Mouse (Mus musculus) hindbrain, embryonic 13.5 days (tissue): ENCODE measurements around the gene Sac3d1. TPM values are rescaled to one million over a fixed set of nuclear protein-coding genes. Genes with fewer than 3 reads are reported as not detected.

Experiments
- ATAC-seq: fragments of 200-750 bp; cut with Nextera tagmentation; 2 replicates; pipeline ENCODE4 v1.8.0; 2017; ENCODE audit warnings: moderate TSS enrichment; ENCODE audit not compliant: low FRiP score
- H3K27ac ChIP-seq: fragments of 300-500 bp; sonication (generic); 2 replicates; pipeline ENCODE4 v1.5.1; 2015; ENCODE audit warnings: inconsistent platforms, mild to moderate bottlenecking, moderate library complexity
- H3K27me3 ChIP-seq: fragments of 300-500 bp; sonication (generic); 2 replicates; pipeline ENCODE4 v1.6.1; 2015; ENCODE audit warnings: mild to moderate bottlenecking, inconsistent platforms
- H3K36me3 ChIP-seq: fragments of 300-500 bp; sonication (generic); 2 replicates; pipeline ENCODE4 v1.6.1; 2015; ENCODE audit warnings: mild to moderate bottlenecking, inconsistent platforms
- H3K4me1 ChIP-seq: fragments of 300-500 bp; sonication (generic); replicated peaks from 2 replicates; pipeline ENCODE4 v1.6.1; 2015; ENCODE audit warnings: inconsistent platforms
- H3K4me2 ChIP-seq: fragments of 300-500 bp; sonication (generic); 2 replicates; pipeline ENCODE4 v1.6.1; 2015; ENCODE audit warnings: inconsistent platforms, mild to moderate bottlenecking, moderate library complexity
- H3K4me3 ChIP-seq: fragments of 300-500 bp; sonication (generic); 2 replicates; pipeline ENCODE4 v1.5.1; 2015; ENCODE audit warnings: mild to moderate bottlenecking, inconsistent platforms
- H3K9ac ChIP-seq: fragments of 300-500 bp; sonication (generic); 2 replicates; pipeline ENCODE4 v1.6.1; 2015; ENCODE audit warnings: mild to moderate bottlenecking, inconsistent platforms
- H3K9me3 ChIP-seq: fragments of 300-500 bp; sonication (generic); 2 replicates; pipeline ENCODE4 v1.6.1; 2016; ENCODE audit warnings: inconsistent platforms
- WGBS: fragments of 180-500 bp; shearing (Covaris S2); methylation state at CpG from one replicate; pipeline ENCODE4 v1.1.7; 2015; 5-methylcytosine and 5-hydroxymethylcytosine counted together
- polyA plus RNA-seq: library from polyadenylated mRNA; unstranded; fragments of >200 nt; fragmentation: Nextera tagmentation; extraction: Ambion mirVana; gene quantifications from 2 replicates; pipeline ENCODE4 v1.2.1, GENCODE M21; 2015

Sac3d1 gene
- 43.0 and 43.6 TPM in 2 replicates for polyA plus RNA-seq

GRCm38 (mm10) chr19:6117986-6118676 is at the start of gene Sac3d1:
TSS of gene Sac3d1 (minus strand) at chr19:6118650.
- Histone ChIP-seq H3K4me2 (peak within 1 kb of the TSS; percentile 93), H3K9me3 (no peaks in the 10 kb centered on the region), H3K9ac (peak within 1 kb of the TSS; percentile 89), H3K4me1 (peaks cover 30% of the 10 kb centered on the region), H3K27me3 (no peaks in the 10 kb centered on the region), H3K27ac (peak within 1 kb of the TSS; percentile 95), H3K36me3 (peaks cover 50% of the 10 kb centered on the region), H3K4me3 (peak within 1 kb of the TSS; percentile 89)
- peak; percentile 91 for ATAC-seq
- under 1% methylated on average over 77 of the region's 77 CpGs for WGBS

GRCm38 (mm10) chr19:6166750-6167149 is 48.3 kb upstream of the Sac3d1 start:
- Histone ChIP-seq H3K4me1 (no peaks in the 10 kb centered on the region), H3K4me3 (no peak overlapping the region), H3K27ac (no peak overlapping the region), H3K9me3 (no peaks in the 10 kb centered on the region), H3K27me3 (no peaks in the 10 kb centered on the region), H3K36me3 (no peaks in the 10 kb centered on the region), H3K9ac (no peak overlapping the region), H3K4me2 (no peak overlapping the region)
- no peak for ATAC-seq
- WGBS = 84% methylated on average over 4 of the region's 4 CpGs

- WGBS = 76% methylated on average over 10 of the region's 10 CpGs
These were observed 45.6 kb upstream of the Sac3d1 start for GRCm38 (mm10) chr19:6163872-6164547.

GRCm38 (mm10) chr19:6157220-6157619 is 38.8 kb upstream of the Sac3d1 start:
- no peaks in the 10 kb centered on the region for H3K27me3 ChIP-seq
- no peaks in the 10 kb centered on the region for H3K36me3 ChIP-seq
- no peak overlapping the region for H3K4me2 ChIP-seq
- H3K9me3 ChIP-seq = no peaks in the 10 kb centered on the region
- ATAC-seq = no peak
- 80% methylated on average over 6 of the region's 6 CpGs for WGBS
- H3K9ac ChIP-seq = no peak overlapping the region
- no peaks in the 10 kb centered on the region for H3K4me1 ChIP-seq
- H3K27ac ChIP-seq = no peak overlapping the region
- H3K4me3 ChIP-seq = no peak overlapping the region

More at GRCm38 (mm10) chr19:6163872-6164547, 45.6 kb upstream of the Sac3d1 start:
- Histone ChIP-seq H3K4me1 (no peaks in the 10 kb centered on the region), H3K9me3 (no peaks in the 10 kb centered on the region), H3K27me3 (no peaks in the 10 kb centered on the region), H3K9ac (no peak overlapping the region), H3K27ac (no peak overlapping the region), H3K36me3 (no peaks in the 10 kb centered on the region), H3K4me2 (no peak overlapping the region), H3K4me3 (no peak overlapping the region)
- no peak for ATAC-seq

GRCm38 (mm10) chr19:6156372-6156771 is 37.9 kb upstream of the Sac3d1 start:
- WGBS = 62% methylated on average over 8 of the region's 8 CpGs
- no peak overlapping the region for H3K4me3 ChIP-seq
- H3K9ac ChIP-seq = no peak overlapping the region
- H3K9me3 ChIP-seq = no peaks in the 10 kb centered on the region
- no peaks in the 10 kb centered on the region for H3K27me3 ChIP-seq
- no peak overlapping the region for H3K27ac ChIP-seq
- H3K4me2 ChIP-seq = no peak overlapping the region
- no peak for ATAC-seq
- H3K36me3 ChIP-seq = no peaks in the 10 kb centered on the region
- H3K4me1 ChIP-seq = no peaks in the 10 kb centered on the region

- no peak overlapping the region for H3K27ac ChIP-seq
- no peaks in the 10 kb centered on the region for H3K27me3 ChIP-seq
- H3K36me3 ChIP-seq = no peaks in the 10 kb centered on the region
- H3K9me3 ChIP-seq = no peaks in the 10 kb centered on the region
- H3K4me2 ChIP-seq = no peak overlapping the region
- WGBS = 89% methylated on average over 9 of the region's 9 CpGs
- no peak for ATAC-seq
- H3K4me1 ChIP-seq = no peaks in the 10 kb centered on the region
- no peak overlapping the region for H3K4me3 ChIP-seq
- H3K9ac ChIP-seq = no peak overlapping the region
These were observed 36.7 kb upstream of the Sac3d1 start for GRCm38 (mm10) chr19:6155174-6155573.

GRCm38 (mm10) chr19:6144842-6145241 is 26.4 kb upstream of the Sac3d1 start:
- H3K4me1 ChIP-seq = peaks cover 10% of the 10 kb centered on the region
- no peak overlapping the region for H3K27ac ChIP-seq
- ATAC-seq = no peak
- H3K9me3 ChIP-seq = no peaks in the 10 kb centered on the region
- no peaks in the 10 kb centered on the region for H3K36me3 ChIP-seq
- no peak overlapping the region for H3K4me3 ChIP-seq
- H3K9ac ChIP-seq = no peak overlapping the region
- 79% methylated on average over 5 of the region's 5 CpGs for WGBS
- H3K27me3 ChIP-seq = no peaks in the 10 kb centered on the region
- no peak overlapping the region for H3K4me2 ChIP-seq

GRCm38 (mm10) chr19:6141394-6141749 is 22.9 kb upstream of the Sac3d1 start, which contains the start of gene Arl2:
TSS of gene Arl2 (minus strand) at chr19:6141548.
- H3K9ac ChIP-seq = peak within 1 kb of the TSS; percentile 90
- peak within 1 kb of the TSS; percentile 99 for H3K27ac ChIP-seq
- H3K4me3 ChIP-seq = peak within 1 kb of the TSS; percentile 61
- no peaks in the 10 kb centered on the region for H3K9me3 ChIP-seq
- H3K4me1 ChIP-seq = peaks cover 24% of the 10 kb centered on the region
- under 1% methylated on average over 15 of the region's 15 CpGs for WGBS
- H3K36me3 ChIP-seq = peaks cover 20% of the 10 kb centered on the region
- H3K4me2 ChIP-seq = peak within 1 kb of the TSS; percentile 75
- H3K27me3 ChIP-seq = no peaks in the 10 kb centered on the region
- ATAC-seq = peak; percentile 81

GRCm38 (mm10) chr19:6140678-6141393 is 22.4 kb upstream of the Sac3d1 start, which contains the start of gene Batf2:
TSS of gene Batf2 (plus strand) at chr19:6140983.
- under 1% methylated on average over 65 of the region's 68 CpGs for WGBS
- H3K27me3 ChIP-seq = no peaks in the 10 kb centered on the region
- no peaks in the 10 kb centered on the region for H3K9me3 ChIP-seq
- peaks cover 24% of the 10 kb centered on the region for H3K4me1 ChIP-seq
- peak within 1 kb of the TSS; percentile 90 for H3K9ac ChIP-seq
- peak within 1 kb of the TSS; percentile 99 for H3K27ac ChIP-seq
- peak within 1 kb of the TSS; percentile 75 for H3K4me2 ChIP-seq
- H3K4me3 ChIP-seq = peak within 1 kb of the TSS; percentile 61
- ATAC-seq = peak; percentile 95
- H3K36me3 ChIP-seq = peaks cover 25% of the 10 kb centered on the region

- H3K9me3 ChIP-seq = no peaks in the 10 kb centered on the region
- ATAC-seq = no peak
- peak overlapping the region; percentile 61 for H3K4me3 ChIP-seq
- 7% methylated on average over 16 of the region's 16 CpGs for WGBS
- H3K9ac ChIP-seq = peak overlapping the region; percentile 90
- H3K4me1 ChIP-seq = peaks cover 24% of the 10 kb centered on the region
- no peaks in the 10 kb centered on the region for H3K27me3 ChIP-seq
- peaks cover 31% of the 10 kb centered on the region for H3K36me3 ChIP-seq
- peak overlapping the region; percentile 99 for H3K27ac ChIP-seq
- peak overlapping the region; percentile 75 for H3K4me2 ChIP-seq
These were observed 21.9 kb upstream of the Sac3d1 start for GRCm38 (mm10) chr19:6140374-6140677.

- Histone ChIP-seq H3K36me3 (peaks cover 36% of the 10 kb centered on the region), H3K4me1 (peaks cover 24% of the 10 kb centered on the region), H3K4me2 (peak overlapping the region; percentile 75), H3K27me3 (no peaks in the 10 kb centered on the region), H3K27ac (peak overlapping the region; percentile 99), H3K9me3 (no peaks in the 10 kb centered on the region), H3K4me3 (peak overlapping the region; percentile 61), H3K9ac (peak overlapping the region; percentile 90)
- no peak for ATAC-seq
- WGBS = 98% methylated on average over 6 of the region's 6 CpGs
These were observed 21.3 kb upstream of the Sac3d1 start for GRCm38 (mm10) chr19:6139701-6140100.

- Histone ChIP-seq H3K9me3 (no peaks in the 10 kb centered on the region), H3K27ac (no peak overlapping the region), H3K4me1 (peaks cover 24% of the 10 kb centered on the region), H3K4me2 (no peak overlapping the region), H3K4me3 (no peak overlapping the region), H3K27me3 (no peaks in the 10 kb centered on the region), H3K9ac (0 out of 2 replicates have a peak overlapping the region, but pooled peaks have one; percentile 35), H3K36me3 (peaks cover 50% of the 10 kb centered on the region)
- no peak for ATAC-seq
- WGBS = 85% methylated on average over 3 of the region's 3 CpGs
These were observed 17.9 kb upstream of the Sac3d1 start for GRCm38 (mm10) chr19:6136397-6136796.
